Mouse (Mus musculus) heart, postnatal 0 days (tissue): ENCODE measurements around the gene App.

ENCODE experiments used
- CTCF ChIP-seq: IDR thresholded peaks from 2 replicates; pipeline ENCODE4 v1.5.1; 2016; ENCODE audit warnings: antibody characterized with exemption, control low read depth, low read depth
- EP300 ChIP-seq: IDR thresholded peaks from 2 replicates; pipeline ENCODE4 v1.6.1; 2016; ENCODE audit warnings: antibody characterized with exemption, low read depth

- TF ChIP-seq CTCF (no peak), EP300 (no peak)
Measured at GRCm38 (mm10) chr16:85133468-85133881, 40.1 kb downstream of the App start.
